18 mouse cellular contexts compared by ENCODE assay signal in genomic region chr13:47748906-47749305, GRCm38 (mm10).
"Had no signal": no experiment of that assay in that cellular context is flagged by ENCODE, and none has a peak within 500 bp of the region (broad histone marks: within the 10 kb centered on the region; RNA-seq: fewer than 3 reads in every experiment).

No protein-coding gene starts in this region.

- H3K9me3 ChIP-seq: midbrain, embryonic 10.5 days; midbrain, embryonic 12.5 days; neural tube, embryonic 13.5 days; neural tube, embryonic 15.5 days had no signal

- H3K4me3 ChIP-seq: midbrain, embryonic 10.5 days; midbrain, embryonic 12.5 days; myocyte; neural tube, embryonic 13.5 days; neural tube, embryonic 15.5 days had no signal

- H3K36me3 ChIP-seq: midbrain, embryonic 10.5 days; midbrain, embryonic 12.5 days; neural tube, embryonic 13.5 days; neural tube, embryonic 15.5 days had no signal

- H3K9ac ChIP-seq: liver, embryonic 14.5 days; lung, embryonic 14.5 days; midbrain, embryonic 12.5 days; neural tube, embryonic 13.5 days; neural tube, embryonic 15.5 days had no signal

- H3K4me2 ChIP-seq: lung, embryonic 14.5 days; midbrain, embryonic 12.5 days; neural tube, embryonic 13.5 days; neural tube, embryonic 15.5 days had no signal

- H3K27ac ChIP-seq: liver, embryonic 14.5 days; midbrain, embryonic 10.5 days; midbrain, embryonic 12.5 days; neural tube, embryonic 13.5 days; neural tube, embryonic 15.5 days had no signal

- DNase-seq: lung, adult 18-20 months; lung, embryonic 14.5 days; lung, postnatal 10 days; lung, postnatal 4 days; retina, postnatal 1 day; right cerebral cortex, adult 18-20 months; right cerebral cortex, postnatal 25 days; right cerebral cortex, postnatal 4 days; spleen, adult 18-20 months; thymus, adult 18-20 months; thymus, postnatal 14 days; thymus, postnatal 36 days had no signal

- H3K27me3 ChIP-seq: midbrain, embryonic 12.5 days; neural tube, embryonic 13.5 days; neural tube, embryonic 15.5 days had no signal
